ENCODE assay signal across 26 mouse cellular contexts in genomic region chr3:75276522-75276921, GRCm38 (mm10). TPM values are rescaled to one million over a fixed set of nuclear protein-coding genes. Genes with fewer than 3 reads are reported as not detected.
DNase-seq lines count a peak whose midpoint lies in the region; ATAC-seq lines count a peak whose summit lies in the region.
"Had no signal": no experiment of that assay in that cellular context is flagged by ENCODE, and none has a peak within 500 bp of the region (broad histone marks: within the 10 kb centered on the region; RNA-seq: fewer than 3 reads in every experiment).

No protein-coding gene starts in this region.

- H3K9me3 ChIP-seq in kidney, embryonic 15.5 days (replicated peaks) = no peaks in the 10 kb centered on the region
- H3K9me3 ChIP-seq: G1E had no signal

- H3K4me3 ChIP-seq in kidney, embryonic 15.5 days (replicated peaks) = no peak overlapping the region

- H3K9ac ChIP-seq in kidney, embryonic 15.5 days = no peak overlapping the region

- H3K27me3 ChIP-seq in kidney, embryonic 15.5 days = no peaks in the 10 kb centered on the region
- H3K27me3 ChIP-seq: CH12.LX had no signal

- WGBS in kidney, embryonic 15.5 days = 85% methylated on average over 3 of the region's 3 CpGs

- no peak overlapping the region for H3K27ac ChIP-seq in kidney, embryonic 15.5 days

- H3K36me3 ChIP-seq in kidney, embryonic 15.5 days = no peaks in the 10 kb centered on the region
- H3K36me3 ChIP-seq: G1E had no signal

- DNase-seq in thymus, adult 18-20 months = no peak
- no peak for DNase-seq in ovary, postnatal 10 days (ENCODE audit: low spot score)
- DNase-seq: adrenal gland, adult 2 months; adrenal gland, adult 8-10 months; adrenal gland, postnatal 10 days; adrenal gland, postnatal 14 days; adrenal gland, postnatal 25 days; adrenal gland, postnatal 36 days; B cell, adult 2 months; cerebellum, adult 11 months; cerebellum, adult 11-12 months; cerebellum, adult 18-20 months had no signal

- H3K4me1 ChIP-seq in kidney, embryonic 15.5 days = no peaks in the 10 kb centered on the region

- no peak overlapping the region for H3K4me2 ChIP-seq in kidney, embryonic 15.5 days

- ATAC-seq in common myeloid progenitor, adult 5-6 weeks (replicated peaks; ENCODE audit: low read depth, poor library complexity, severe bottlenecking) = 0 out of 2 replicates have a peak, but pooled peaks have one; percentile 19
- ATAC-seq in granulocyte monocyte progenitor cell, adult 5-6 weeks (replicated peaks; ENCODE audit: poor library complexity, severe bottlenecking) = peak; percentile 72
- ATAC-seq in megakaryocyte progenitor cell, adult 5-6 weeks (replicated peaks; ENCODE audit: poor library complexity) = peak; percentile 50
- no peak for ATAC-seq in kidney, embryonic 15.5 days (replicated peaks; ENCODE audit: low FRiP score)
- ATAC-seq: activated CD4-positive, CD25-positive, alpha-beta regulatory T cell, adult 4 months; CD4-positive, CD25-positive, alpha-beta regulatory T cell, adult 4 months; Patski had no signal

RNA-seq across cellular contexts. Expression of gene Serpini2, which starts 6.6 kb away (rescaled TPM):
- not detected in 2 replicates for total RNA-seq in common myeloid progenitor, adult 5-6 weeks (2017)
- total RNA-seq in granulocyte monocyte progenitor cell, adult 5-6 weeks (2014; fragmentation: Nextera tagmentation) = not detected in 2 replicates
- total RNA-seq in granulocyte monocyte progenitor cell, adult 5-6 weeks (2017) = 0.95 TPM in 1 of 2 replicates, not detected in the other
- not detected in 2 replicates for total RNA-seq in megakaryocyte progenitor cell, adult 5-6 weeks (2015)
- total RNA-seq in megakaryocyte progenitor cell, adult 5-6 weeks (2017) = not detected in 2 replicates
- not detected in 2 replicates for polyA plus RNA-seq in kidney, embryonic 15.5 days (2015; fragmentation: Nextera tagmentation; extraction: Ambion mirVana)
- total RNA-seq: adrenal gland, adult 18-20 months; adrenal gland, adult 2 months; adrenal gland, adult 8-10 months; adrenal gland, postnatal 10 days; adrenal gland, postnatal 14 days; adrenal gland, postnatal 25 days; adrenal gland, postnatal 36 days; CH12.LX; ES-E14; MEL had no signal
- polyA plus RNA-seq: activated CD4-positive, CD25-positive, alpha-beta regulatory T cell, adult 4 months; adrenal gland, adult 2 months; brain, embryonic 14.5 days; C2C12; CD4-positive, CD25-positive, alpha-beta regulatory T cell, adult 4 months; G1E; Patski had no signal
